Mouse (Mus musculus): ENCODE results near the gene B020031M17Rik. TPM values are rescaled to one million over a fixed set of nuclear protein-coding genes. Genes with fewer than 3 reads are reported as not detected.
"Not testable (repeated sequence)": the region's sequence is repeated elsewhere in the genome, so short reads cannot be mapped to it uniquely, and the experiment has no call there.

The B020031M17Rik gene
- polyA plus RNA-seq (2014; fragmentation: Nextera tagmentation; extraction: Ambion mirVana) = not detected in 2 replicates

DNA sequence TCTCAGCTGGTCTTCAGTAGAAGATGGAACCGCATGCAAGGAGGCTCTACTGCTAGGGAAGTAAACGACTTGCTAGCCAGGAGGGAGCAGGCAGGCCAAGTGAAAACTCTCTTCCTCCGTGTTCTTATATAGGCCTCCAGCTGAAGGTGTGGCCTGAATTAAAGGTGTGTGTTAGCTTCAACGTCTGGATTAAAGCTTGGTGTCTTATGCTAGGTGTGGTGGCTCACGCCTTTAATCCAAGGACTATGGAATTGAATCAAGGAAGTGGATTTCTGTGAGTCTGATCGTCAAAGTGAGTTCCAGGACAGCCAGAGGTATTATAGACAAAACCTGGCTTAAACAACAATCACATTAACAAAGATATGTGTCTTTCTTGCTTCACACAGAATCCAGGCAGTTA, at the start of gene B020031M17Rik:
Gene B020031M17Rik, minus strand, starts transcription at position 101 of the 400 bp plus-strand sequence.
- not testable (repeated sequence) for H3K4me3 ChIP-seq (ENCODE audit: low read length); H3K4me1 ChIP-seq (ENCODE audit: control insufficient read depth, insufficient read depth, low read length); H3K36me3 ChIP-seq (ENCODE audit: control insufficient read depth, insufficient read depth, low read length); H3K9me3 ChIP-seq (ENCODE audit: control insufficient read depth, low read length); H3K27me3 ChIP-seq (ENCODE audit: control insufficient read depth, insufficient read depth, low read length); H3K27ac ChIP-seq (ENCODE audit: low read depth, low read length); ATAC-seq (ENCODE audit: low FRiP score, low TSS enrichment); H3K4me2 ChIP-seq (replicated peaks; ENCODE audit: low read depth, low read length); H3K9ac ChIP-seq (ENCODE audit: low read depth, low read length)
- WGBS = 86% methylated on average over 3 of the region's 6 CpGs

DNA sequence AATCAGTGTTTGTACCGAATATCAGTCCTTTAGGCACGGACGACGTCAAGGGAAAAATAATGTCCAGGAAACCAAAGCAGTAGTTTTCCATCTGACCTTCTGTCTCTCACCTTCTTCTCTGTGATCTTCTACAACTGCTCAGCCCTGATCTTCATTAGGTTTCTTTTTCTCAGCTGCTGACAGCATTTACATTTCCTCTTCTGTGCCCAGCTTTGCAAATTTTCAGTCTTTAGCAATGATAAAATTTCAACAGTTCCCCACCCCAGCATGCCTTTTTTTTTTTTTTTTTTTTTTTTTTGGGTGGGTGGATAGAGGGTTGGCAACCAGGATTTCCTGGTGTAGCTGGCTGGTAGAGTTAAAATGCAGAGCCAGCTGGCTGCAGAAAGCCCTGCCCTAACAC, 48.6 kb upstream of the B020031M17Rik start:
- not testable (repeated sequence) for H3K27me3 ChIP-seq (ENCODE audit: control insufficient read depth, insufficient read depth, low read length); H3K4me1 ChIP-seq (ENCODE audit: control insufficient read depth, insufficient read depth, low read length); H3K36me3 ChIP-seq (ENCODE audit: control insufficient read depth, insufficient read depth, low read length); ATAC-seq (ENCODE audit: low FRiP score, low TSS enrichment); H3K27ac ChIP-seq (ENCODE audit: low read depth, low read length); H3K9me3 ChIP-seq (ENCODE audit: control insufficient read depth, low read length); H3K9ac ChIP-seq (ENCODE audit: low read depth, low read length); H3K4me2 ChIP-seq (replicated peaks; ENCODE audit: low read depth, low read length); H3K4me3 ChIP-seq (ENCODE audit: low read length)
- WGBS = no CpG with 5 or more reads among the region's 4 CpGs

DNA sequence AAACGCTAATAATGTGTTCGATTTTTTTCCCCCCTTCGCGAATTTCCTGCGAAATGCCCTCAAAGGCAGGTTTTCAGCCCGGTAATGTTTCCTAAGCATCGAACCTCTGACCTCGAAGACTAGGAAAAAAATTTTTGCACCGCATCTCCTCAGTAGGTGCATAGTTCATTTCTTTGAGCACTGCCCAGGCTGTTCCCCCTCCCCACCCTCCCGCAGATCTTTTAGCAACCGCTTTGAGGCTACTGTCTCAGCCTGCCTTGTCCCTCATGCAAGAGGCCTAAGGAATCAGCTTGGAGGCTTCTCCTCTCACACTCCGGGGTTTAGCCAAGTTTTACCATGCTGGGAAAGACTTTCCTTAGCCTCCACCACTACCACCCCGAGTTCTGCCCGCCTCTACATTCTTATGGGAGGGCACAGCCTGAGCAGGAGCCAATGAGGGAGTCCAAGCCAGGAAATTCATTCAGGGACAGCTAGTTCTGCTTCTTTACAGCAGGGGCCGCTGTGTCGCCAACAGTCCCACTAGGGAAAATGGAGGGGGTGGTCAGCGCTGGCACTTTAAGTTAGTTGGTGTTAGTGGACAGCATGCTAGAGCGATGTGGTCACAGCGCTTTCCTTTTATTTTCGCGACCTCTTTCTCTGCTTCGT, 48.0 kb upstream of the B020031M17Rik start:
- not testable (repeated sequence) for H3K9me3 ChIP-seq (ENCODE audit: control insufficient read depth, low read length); H3K9ac ChIP-seq (ENCODE audit: low read depth, low read length); H3K4me3 ChIP-seq (ENCODE audit: low read length); H3K27ac ChIP-seq (ENCODE audit: low read depth, low read length); H3K27me3 ChIP-seq (ENCODE audit: control insufficient read depth, insufficient read depth, low read length); H3K4me2 ChIP-seq (replicated peaks; ENCODE audit: low read depth, low read length); H3K4me1 ChIP-seq (ENCODE audit: control insufficient read depth, insufficient read depth, low read length); H3K36me3 ChIP-seq (ENCODE audit: control insufficient read depth, insufficient read depth, low read length)
- peak; percentile 96 for ATAC-seq (ENCODE audit: low FRiP score, low TSS enrichment)
- WGBS = no CpG with 5 or more reads among the region's 22 CpGs

DNA sequence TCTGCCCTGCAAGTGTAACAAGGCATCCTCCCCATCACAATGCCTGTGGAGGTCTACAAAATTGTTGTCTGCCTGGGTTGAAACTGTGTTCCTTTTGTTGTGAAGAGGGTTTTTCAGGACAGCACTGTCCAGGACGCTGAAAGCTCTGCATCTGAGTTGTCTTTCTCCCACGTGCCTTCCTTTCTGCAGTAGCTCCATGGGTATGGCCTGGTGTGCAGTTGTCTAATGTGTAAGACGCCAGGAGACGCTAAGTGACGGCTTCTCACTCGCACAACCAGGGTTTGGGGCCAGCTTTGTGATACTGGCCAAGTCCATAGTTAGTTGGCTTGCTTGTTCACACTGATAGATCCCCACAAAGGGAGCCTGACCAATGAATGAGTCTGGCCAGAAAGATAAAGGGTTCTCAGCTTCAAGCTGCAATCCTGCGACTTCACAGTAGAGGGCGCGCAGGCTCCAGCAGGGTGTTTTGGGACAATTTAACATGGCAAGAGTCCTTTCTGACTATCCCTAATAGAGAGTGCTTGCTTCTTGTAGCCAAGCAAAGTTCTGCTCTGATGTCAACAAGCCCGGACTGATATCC, 41.4 kb upstream of the B020031M17Rik start:
- not testable (repeated sequence) for H3K27ac ChIP-seq (ENCODE audit: low read depth, low read length); H3K4me3 ChIP-seq (ENCODE audit: low read length); H3K4me1 ChIP-seq (ENCODE audit: control insufficient read depth, insufficient read depth, low read length); H3K27me3 ChIP-seq (ENCODE audit: control insufficient read depth, insufficient read depth, low read length); H3K4me2 ChIP-seq (replicated peaks; ENCODE audit: low read depth, low read length); H3K36me3 ChIP-seq (ENCODE audit: control insufficient read depth, insufficient read depth, low read length); H3K9ac ChIP-seq (ENCODE audit: low read depth, low read length); H3K9me3 ChIP-seq (ENCODE audit: control insufficient read depth, low read length); ATAC-seq (ENCODE audit: low FRiP score, low TSS enrichment)
- WGBS = no CpG with 5 or more reads among the region's 10 CpGs

DNA sequence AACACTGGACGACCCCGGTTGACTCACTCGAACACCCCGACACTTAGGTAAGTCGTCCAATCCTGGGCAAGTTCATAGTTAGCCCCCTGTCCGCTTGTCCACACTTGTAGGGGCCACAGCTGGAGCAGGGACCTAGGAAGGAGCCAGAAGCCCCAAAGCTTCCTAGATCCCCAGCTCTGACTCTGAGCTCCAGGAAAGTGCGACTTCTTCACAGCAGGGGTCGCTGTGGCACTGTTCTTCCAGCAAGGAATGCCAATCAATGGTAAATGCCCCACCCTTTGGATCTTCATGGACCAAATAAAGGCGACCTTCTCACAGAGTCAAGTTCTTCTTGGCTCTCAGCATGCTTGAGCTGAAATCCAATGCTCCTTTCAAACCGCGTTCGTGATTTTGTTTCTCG, 40.7 kb upstream of the B020031M17Rik start:
- ATAC-seq (ENCODE audit: low FRiP score, low TSS enrichment); H3K9ac ChIP-seq (ENCODE audit: low read depth, low read length); H3K4me1 ChIP-seq (ENCODE audit: control insufficient read depth, insufficient read depth, low read length); H3K4me2 ChIP-seq (replicated peaks; ENCODE audit: low read depth, low read length); H3K9me3 ChIP-seq (ENCODE audit: control insufficient read depth, low read length); H3K4me3 ChIP-seq (ENCODE audit: low read length); H3K36me3 ChIP-seq (ENCODE audit: control insufficient read depth, insufficient read depth, low read length); H3K27ac ChIP-seq (ENCODE audit: low read depth, low read length); H3K27me3 ChIP-seq (ENCODE audit: control insufficient read depth, insufficient read depth, low read length): not testable (repeated sequence)
- no CpG with 5 or more reads among the region's 13 CpGs for WGBS

DNA sequence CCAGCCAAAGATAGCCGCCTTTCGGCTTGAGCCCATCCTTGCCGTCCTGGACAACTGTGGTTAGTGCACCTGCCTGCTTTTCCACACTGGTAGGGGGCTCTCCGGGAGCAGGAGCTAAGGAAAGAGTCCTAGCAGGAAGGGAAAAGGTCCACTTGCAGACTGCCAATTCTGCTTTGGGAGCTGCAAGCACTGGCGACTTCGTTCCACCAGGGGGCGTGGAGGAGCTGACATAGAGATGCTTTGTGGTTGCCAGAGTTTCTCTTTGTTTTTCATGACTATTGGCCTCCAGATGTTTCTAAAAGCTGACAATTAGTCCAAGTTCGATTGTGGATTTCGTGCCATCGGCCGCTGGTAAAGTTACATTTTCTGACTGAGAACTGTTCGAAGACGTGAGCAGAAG, 18.6 kb upstream of the B020031M17Rik start:
- not testable (repeated sequence) for H3K9me3 ChIP-seq (ENCODE audit: control insufficient read depth, low read length); H3K9ac ChIP-seq (ENCODE audit: low read depth, low read length); H3K27ac ChIP-seq (ENCODE audit: low read depth, low read length); H3K27me3 ChIP-seq (ENCODE audit: control insufficient read depth, insufficient read depth, low read length); H3K4me1 ChIP-seq (ENCODE audit: control insufficient read depth, insufficient read depth, low read length); H3K36me3 ChIP-seq (ENCODE audit: control insufficient read depth, insufficient read depth, low read length); H3K4me2 ChIP-seq (replicated peaks; ENCODE audit: low read depth, low read length); H3K4me3 ChIP-seq (ENCODE audit: low read length)
- 0 out of 2 replicates have a peak, but pooled peaks have one; percentile 26 for ATAC-seq (ENCODE audit: low FRiP score, low TSS enrichment)
- WGBS = no CpG with 5 or more reads among the region's 13 CpGs

DNA sequence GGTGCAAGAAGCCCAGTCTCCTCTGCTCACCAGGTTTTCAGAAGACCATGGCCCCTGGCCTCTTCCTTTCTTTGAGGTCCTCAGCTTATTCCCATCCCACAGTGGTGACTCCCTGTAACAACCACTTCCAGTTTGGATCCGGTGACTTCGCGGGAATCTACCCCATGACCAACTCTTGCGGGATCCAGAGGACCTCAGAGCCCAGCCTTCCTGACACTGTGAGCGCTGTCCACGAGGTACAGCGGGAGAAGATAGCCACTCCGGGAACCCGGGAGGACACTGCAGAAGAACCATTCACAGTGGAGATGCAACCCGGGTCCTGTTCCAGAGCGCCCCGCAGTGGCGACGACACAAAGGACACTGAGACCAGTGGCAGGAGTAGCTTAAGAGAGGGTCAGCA, 17.6 kb upstream of the B020031M17Rik start:
- H3K36me3 ChIP-seq (ENCODE audit: control insufficient read depth, insufficient read depth, low read length); H3K9me3 ChIP-seq (ENCODE audit: control insufficient read depth, low read length); H3K4me2 ChIP-seq (replicated peaks; ENCODE audit: low read depth, low read length); H3K27me3 ChIP-seq (ENCODE audit: control insufficient read depth, insufficient read depth, low read length); H3K4me3 ChIP-seq (ENCODE audit: low read length); H3K27ac ChIP-seq (ENCODE audit: low read depth, low read length); H3K4me1 ChIP-seq (ENCODE audit: control insufficient read depth, insufficient read depth, low read length); H3K9ac ChIP-seq (ENCODE audit: low read depth, low read length): not testable (repeated sequence)
- WGBS = no CpG with 5 or more reads among the region's 14 CpGs
- ATAC-seq (ENCODE audit: low FRiP score, low TSS enrichment) = 0 out of 2 replicates have a peak, but pooled peaks have one; percentile 10

DNA sequence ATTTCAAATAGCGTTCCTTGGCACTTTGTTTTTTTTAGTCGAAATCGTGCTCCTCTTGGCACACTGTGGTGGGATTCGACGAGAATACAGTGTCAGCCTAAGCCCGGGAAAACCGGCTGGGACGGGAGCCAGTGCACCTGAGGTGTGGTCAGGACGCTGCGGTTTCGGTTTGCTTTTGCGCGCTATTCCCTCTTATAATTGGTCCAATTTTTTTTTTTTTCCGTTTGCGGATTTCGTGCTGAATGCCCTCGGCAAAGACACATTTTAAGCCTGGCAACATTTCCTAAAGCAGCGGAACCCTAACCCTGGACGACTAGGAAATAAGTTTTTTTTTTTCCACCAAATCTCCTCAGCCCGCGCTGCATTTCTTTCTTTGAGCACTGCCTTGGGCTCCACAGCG, 15.4 kb upstream of the B020031M17Rik start:
- not testable (repeated sequence) for H3K4me3 ChIP-seq (ENCODE audit: low read length); H3K4me1 ChIP-seq (ENCODE audit: control insufficient read depth, insufficient read depth, low read length); H3K9me3 ChIP-seq (ENCODE audit: control insufficient read depth, low read length); H3K27me3 ChIP-seq (ENCODE audit: control insufficient read depth, insufficient read depth, low read length); H3K9ac ChIP-seq (ENCODE audit: low read depth, low read length); H3K4me2 ChIP-seq (replicated peaks; ENCODE audit: low read depth, low read length); ATAC-seq (ENCODE audit: low FRiP score, low TSS enrichment); H3K36me3 ChIP-seq (ENCODE audit: control insufficient read depth, insufficient read depth, low read length); H3K27ac ChIP-seq (ENCODE audit: low read depth, low read length)
- WGBS = 0% methylated on average over 17 of the region's 22 CpGs

DNA sequence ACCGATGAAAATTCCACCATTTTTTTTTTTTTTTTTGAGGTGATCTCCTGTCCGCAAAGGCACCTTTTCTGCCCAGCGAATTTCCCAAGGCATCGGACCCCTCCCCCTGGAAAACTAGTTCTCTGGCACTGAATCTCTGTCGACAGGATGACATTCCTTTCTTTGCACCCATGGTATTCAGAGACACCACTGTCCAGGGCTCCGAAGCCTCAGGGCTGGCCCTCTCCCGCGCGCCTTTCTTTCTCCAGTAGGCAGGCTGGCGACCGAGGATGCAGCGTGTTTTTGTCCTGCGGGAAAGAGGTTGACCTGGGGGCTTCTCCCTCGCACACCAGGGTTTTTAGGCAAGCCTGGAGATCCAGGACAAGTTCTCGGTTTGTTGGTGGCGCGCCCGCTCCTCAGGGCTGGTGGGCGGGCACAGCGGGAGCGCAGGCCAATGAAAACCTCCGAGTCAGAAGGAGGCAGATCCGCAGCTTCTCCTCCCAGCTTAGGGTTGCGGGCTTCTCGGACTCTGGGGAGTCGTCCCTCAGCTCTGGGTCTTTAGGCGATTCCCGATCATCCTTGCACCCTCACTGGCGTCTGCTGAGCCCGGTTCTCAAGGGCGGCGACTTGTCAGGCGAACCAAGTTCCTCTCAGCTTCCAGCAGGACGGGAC, 14.8 kb upstream of the B020031M17Rik start:
- ATAC-seq (ENCODE audit: low FRiP score, low TSS enrichment) = peak; percentile 86
- WGBS = 1% methylated on average over 14 of the region's 34 CpGs
- not testable (repeated sequence) for H3K9ac ChIP-seq (ENCODE audit: low read depth, low read length); H3K4me3 ChIP-seq (ENCODE audit: low read length); H3K4me1 ChIP-seq (ENCODE audit: control insufficient read depth, insufficient read depth, low read length); H3K4me2 ChIP-seq (replicated peaks; ENCODE audit: low read depth, low read length); H3K9me3 ChIP-seq (ENCODE audit: control insufficient read depth, low read length); H3K36me3 ChIP-seq (ENCODE audit: control insufficient read depth, insufficient read depth, low read length); H3K27me3 ChIP-seq (ENCODE audit: control insufficient read depth, insufficient read depth, low read length); H3K27ac ChIP-seq (ENCODE audit: low read depth, low read length)

All from kidney, embryonic 14.5 days (tissue).